Mouse (Mus musculus) limb, embryonic 11.5 days (tissue): ENCODE data around the gene Agap1. TPM values are rescaled to one million over a fixed set of nuclear protein-coding genes. Genes with fewer than 3 reads are reported as not detected.

Source experiments
- ATAC-seq: fragments of 200-750 bp; cut with Nextera tagmentation; 2 replicates; pipeline ENCODE4 v1.8.0; 2017; ENCODE audit warnings: low read depth; ENCODE audit not compliant: insufficient number of reproducible peaks, low FRiP score, low TSS enrichment
- DNase-seq: peaks from one replicate; pipeline ENCODE4 v3.0.0-alpha.2; 2015; ENCODE audit warnings: low spot score
- H3K27ac ChIP-seq: fragments of 300-500 bp; sonication (generic); replicated peaks from 2 replicates; pipeline ENCODE4 v1.5.1; 2014; ENCODE audit warnings: low read depth, mild to moderate bottlenecking, low read length
- H3K27me3 ChIP-seq: fragments of 300-500 bp; sonication (generic); 2 replicates; pipeline ENCODE4 v1.6.1; 2014; ENCODE audit warnings: mild to moderate bottlenecking, low read length, mixed read lengths; ENCODE audit not compliant: control insufficient read depth, insufficient read depth
- H3K36me3 ChIP-seq: fragments of 300-500 bp; sonication (generic); 2 replicates; pipeline ENCODE4 v1.6.1; 2014; ENCODE audit warnings: mild to moderate bottlenecking, low read length, moderate library complexity, mixed read lengths; ENCODE audit not compliant: control insufficient read depth, insufficient read depth
- H3K4me1 ChIP-seq: fragments of 300-500 bp; sonication (generic); 2 replicates; pipeline ENCODE4 v1.6.1; 2014; ENCODE audit warnings: low read length, mixed read lengths; ENCODE audit not compliant: control insufficient read depth, insufficient read depth
- H3K4me2 ChIP-seq: fragments of 300-500 bp; sonication (generic); 2 replicates; pipeline ENCODE4 v1.6.1; 2014; ENCODE audit warnings: low read depth, mild to moderate bottlenecking, moderate library complexity; ENCODE audit not compliant: severe bottlenecking
- H3K4me3 ChIP-seq: fragments of 300-500 bp; sonication (generic); 2 replicates; pipeline ENCODE4 v1.5.1; 2014; ENCODE audit warnings: low read depth, low read length
- H3K9ac ChIP-seq: fragments of 300-500 bp; sonication (generic); 2 replicates; pipeline ENCODE4 v1.6.1; 2014; ENCODE audit warnings: mild to moderate bottlenecking, low read length
- H3K9me3 ChIP-seq: fragments of 300-500 bp; sonication (generic); 2 replicates; pipeline ENCODE4 v1.6.1; 2016; ENCODE audit warnings: low read length; ENCODE audit not compliant: control insufficient read depth
- whole genome bisulfite sequencing: fragments of 180-500 bp; shearing (Covaris S2); extraction: QIAGEN DNeasy Blood & Tissue Kit; methylation state at CpG from one replicate; pipeline ENCODE4 v1.1.7; 2014; 5-methylcytosine and 5-hydroxymethylcytosine counted together
- polyA plus RNA-seq: library from polyadenylated mRNA; unstranded; fragments of >200 nt; fragmentation: Nextera tagmentation; extraction: Ambion mirVana; gene quantifications from 2 replicates; pipeline ENCODE4 v1.2.1, GENCODE M21; 2014

Gene Agap1
- polyA plus RNA-seq, 1 experiment from 2014 or later: 14.0 TPM

- H3K4me3 ChIP-seq: no peak overlapping the region
- H3K27me3 ChIP-seq: no peaks in the 10 kb centered on the region
- no peak overlapping the region for H3K9ac ChIP-seq
- no peaks in the 10 kb centered on the region; the same call in none of the 2 replicates for H3K36me3 ChIP-seq
- ATAC-seq: no peak
- DNase-seq: no peak
- H3K4me1 ChIP-seq: no peaks in the 10 kb centered on the region
- no peaks in the 10 kb centered on the region for H3K9me3 ChIP-seq
- H3K4me2 ChIP-seq: no peak overlapping the region
- no peak overlapping the region for H3K27ac ChIP-seq
- 94% methylated on average over 2 of the region's 2 CpGs for WGBS
These were observed 180.5 kb downstream of the Agap1 start for GRCm38 (mm10) chr1:89635131-89635530.

GRCm38 (mm10) chr1:89637670-89638069 lies 183.1 kb downstream of the Agap1 start:
- no peak overlapping the region for H3K4me2 ChIP-seq
- no peaks in the 10 kb centered on the region for H3K4me1 ChIP-seq
- no peak for ATAC-seq
- no peak overlapping the region for H3K9ac ChIP-seq
- H3K4me3 ChIP-seq: no peak overlapping the region
- no peak for DNase-seq
- no peaks in the 10 kb centered on the region for H3K9me3 ChIP-seq
- 90% methylated on average over 4 of the region's 4 CpGs for WGBS
- H3K27ac ChIP-seq: no peak overlapping the region
- no peaks in the 10 kb centered on the region for H3K27me3 ChIP-seq
- no peaks in the 10 kb centered on the region; the same call in none of the 2 replicates for H3K36me3 ChIP-seq

GRCm38 (mm10) chr1:89643445-89644100 lies 189.0 kb downstream of the Agap1 start:
- Histone ChIP-seq H3K27ac (no peak overlapping the region), H3K4me3 (no peak overlapping the region), H3K4me2 (no peak overlapping the region), H3K27me3 (no peaks in the 10 kb centered on the region), H3K9ac (no peak overlapping the region), H3K9me3 (no peaks in the 10 kb centered on the region), H3K36me3 (no peaks in the 10 kb centered on the region; the same call in 1 of the 2 replicates), H3K4me1 (peaks cover 3% of the 10 kb centered on the region; the same call in 1 of the 2 replicates)
- peak; percentile 70 for DNase-seq
- ATAC-seq: no peak
- 73% methylated on average over 8 of the region's 8 CpGs for WGBS

- ATAC-seq (no peak), DNase-seq (no peak)
- Histone ChIP-seq H3K9me3 (no peaks in the 10 kb centered on the region), H3K4me2 (no peak overlapping the region), H3K4me1 (peaks cover 3% of the 10 kb centered on the region; the same call in 1 of the 2 replicates), H3K36me3 (no peaks in the 10 kb centered on the region), H3K9ac (no peak overlapping the region), H3K27me3 (no peaks in the 10 kb centered on the region), H3K27ac (no peak overlapping the region), H3K4me3 (no peak overlapping the region)
- 66% methylated on average over 11 of the region's 11 CpGs for WGBS
These were observed 189.5 kb downstream of the Agap1 start for GRCm38 (mm10) chr1:89644120-89644519.

- peak overlapping the region; percentile 7 for H3K4me2 ChIP-seq
- no peaks in the 10 kb centered on the region for H3K9me3 ChIP-seq
- ATAC-seq (no peak), DNase-seq (peak; percentile 86)
- peaks cover 3% of the 10 kb centered on the region; the same call in 1 of the 2 replicates for H3K4me1 ChIP-seq
- no peak overlapping the region for H3K4me3 ChIP-seq
- no peak overlapping the region for H3K9ac ChIP-seq
- H3K36me3 ChIP-seq: no peaks in the 10 kb centered on the region
- no peaks in the 10 kb centered on the region for H3K27me3 ChIP-seq
- WGBS: 28% methylated on average over 4 of the region's 4 CpGs
- no peak overlapping the region for H3K27ac ChIP-seq
These were observed 191.9 kb downstream of the Agap1 start for GRCm38 (mm10) chr1:89646326-89647018.

- no peak overlapping the region for H3K4me2 ChIP-seq
These were observed 192.9 kb downstream of the Agap1 start for GRCm38 (mm10) chr1:89647505-89647904.

GRCm38 (mm10) chr1:89650557-89650956 lies 196.0 kb downstream of the Agap1 start:
- 82% methylated on average over 7 of the region's 7 CpGs for WGBS

More at GRCm38 (mm10) chr1:89647505-89647904, 192.9 kb downstream of the Agap1 start:
- Histone ChIP-seq H3K9ac (no peak overlapping the region), H3K27me3 (no peaks in the 10 kb centered on the region), H3K36me3 (no peaks in the 10 kb centered on the region), H3K4me1 (peaks cover 3% of the 10 kb centered on the region; the same call in 1 of the 2 replicates), H3K9me3 (no peaks in the 10 kb centered on the region), H3K4me3 (no peak overlapping the region), H3K27ac (no peak overlapping the region)
- WGBS: 18% methylated on average over 8 of the region's 8 CpGs
- no peak for DNase-seq
- ATAC-seq: no peak

GRCm38 (mm10) chr1:89656167-89656566 lies 201.6 kb downstream of the Agap1 start:
- Histone ChIP-seq H3K36me3 (no peaks in the 10 kb centered on the region; the same call in 1 of the 2 replicates), H3K27me3 (no peaks in the 10 kb centered on the region), H3K27ac (no peak overlapping the region), H3K4me1 (peaks cover 10% of the 10 kb centered on the region), H3K9me3 (no peaks in the 10 kb centered on the region), H3K4me2 (no peak overlapping the region), H3K4me3 (no peak overlapping the region), H3K9ac (no peak overlapping the region)
- 92% methylated on average over 3 of the region's 3 CpGs for WGBS
- ATAC-seq (no peak), DNase-seq (no peak)

More at GRCm38 (mm10) chr1:89650557-89650956, 196.0 kb downstream of the Agap1 start:
- Histone ChIP-seq H3K27ac (no peak overlapping the region), H3K4me2 (no peak overlapping the region), H3K36me3 (no peaks in the 10 kb centered on the region; the same call in 1 of the 2 replicates), H3K9ac (no peak overlapping the region), H3K4me1 (no peaks in the 10 kb centered on the region; the same call in 1 of the 2 replicates), H3K9me3 (no peaks in the 10 kb centered on the region), H3K27me3 (no peaks in the 10 kb centered on the region), H3K4me3 (no peak overlapping the region)
- ATAC-seq (no peak), DNase-seq (no peak)
